Mouse (Mus musculus) heart, embryonic 13.5 days (tissue): ENCODE measurements at regions not wholly inside any gene's neighbourhood (a gene's known extent, or its start where the extent isn't known, plus 50 kb on each side); places are given as distances from the start of the nearest gene placed in this dataset.
A peak's percentile ranks its signal among the peaks of the same experiment; 100 is the strongest.

Experiments
- ATAC-seq: fragments of 200-750 bp; cut with Nextera tagmentation; 2 replicates; pipeline ENCODE4 v1.8.0; 2017; ENCODE audit warnings: moderate TSS enrichment; ENCODE audit not compliant: insufficient number of reproducible peaks, low FRiP score, low TSS enrichment; ENCODE audit errors: extremely low read depth
- H3K27ac ChIP-seq: fragments of 300-500 bp; sonication (generic); replicated peaks from 2 replicates; pipeline ENCODE4 v1.5.1; 2015; ENCODE audit warnings: moderate library complexity, mild to moderate bottlenecking, inconsistent platforms
- H3K27me3 ChIP-seq: fragments of 300-500 bp; sonication (generic); replicated peaks from 2 replicates; pipeline ENCODE4 v1.6.1; 2015; ENCODE audit warnings: mild to moderate bottlenecking, inconsistent platforms
- H3K36me3 ChIP-seq: fragments of 300-500 bp; sonication (generic); 2 replicates; pipeline ENCODE4 v1.6.1; 2015; ENCODE audit warnings: mild to moderate bottlenecking, inconsistent platforms
- H3K4me1 ChIP-seq: fragments of 300-500 bp; sonication (generic); 2 replicates; pipeline ENCODE4 v1.6.1; 2015; ENCODE audit warnings: inconsistent platforms
- H3K4me2 ChIP-seq: fragments of 300-500 bp; sonication (generic); 2 replicates; pipeline ENCODE4 v1.6.1; 2015; ENCODE audit warnings: inconsistent platforms, mild to moderate bottlenecking, moderate library complexity
- H3K4me3 ChIP-seq: fragments of 300-500 bp; sonication (generic); 2 replicates; pipeline ENCODE4 v1.5.1; 2015; ENCODE audit warnings: moderate library complexity, mild to moderate bottlenecking, inconsistent platforms
- H3K9ac ChIP-seq: fragments of 300-500 bp; sonication (generic); 2 replicates; pipeline ENCODE4 v1.6.1; 2015; ENCODE audit warnings: inconsistent platforms, mild to moderate bottlenecking, moderate library complexity
- H3K9me3 ChIP-seq: fragments of 300-500 bp; sonication (generic); 2 replicates; pipeline ENCODE4 v1.6.1; 2016; ENCODE audit warnings: inconsistent platforms
- WGBS: fragments of 180-500 bp; shearing (Covaris S2); methylation state at CpG from one replicate; pipeline ENCODE4 v1.1.7; 2015; ENCODE audit warnings: mixed read lengths; 5-methylcytosine and 5-hydroxymethylcytosine counted together

- H3K4me2 ChIP-seq = no peak overlapping the region
- H3K27me3 ChIP-seq = no peaks in the 10 kb centered on the region
- H3K4me3 ChIP-seq = no peak overlapping the region
- H3K27ac ChIP-seq = peak overlapping the region; percentile 54
- no peaks in the 10 kb centered on the region for H3K36me3 ChIP-seq
- peaks cover 92% of the 10 kb centered on the region for H3K4me1 ChIP-seq
- no peaks in the 10 kb centered on the region for H3K9me3 ChIP-seq
- 38% methylated on average over 7 of the region's 7 CpGs for WGBS
- H3K9ac ChIP-seq = 0 out of 2 replicates have a peak overlapping the region, but pooled peaks have one; percentile 28
- no peak for ATAC-seq
These were observed 277.2 kb downstream of the Cd83 start for GRCm38 (mm10) chr13:44061721-44062300.

GRCm38 (mm10) chr13:44063317-44063716 lies 278.7 kb downstream of the Cd83 start:
- 54% methylated on average over 8 of the region's 8 CpGs for WGBS
- no peak overlapping the region for H3K4me2 ChIP-seq
- H3K4me1 ChIP-seq = peaks cover 91% of the 10 kb centered on the region
- H3K27me3 ChIP-seq = no peaks in the 10 kb centered on the region
- no peaks in the 10 kb centered on the region for H3K9me3 ChIP-seq
- H3K4me3 ChIP-seq = no peak overlapping the region
- peak overlapping the region; percentile 28; the same call in 1 of the 2 replicates for H3K9ac ChIP-seq
- ATAC-seq = no peak
- 0 out of 2 replicates have a peak overlapping the region, but pooled peaks have one; percentile 12 for H3K27ac ChIP-seq
- no peaks in the 10 kb centered on the region for H3K36me3 ChIP-seq

- H3K9me3 ChIP-seq = no peaks in the 10 kb centered on the region
- H3K4me2 ChIP-seq = no peak overlapping the region
- ATAC-seq = no peak
- 40% methylated on average over 3 of the region's 3 CpGs for WGBS
- no peak overlapping the region for H3K9ac ChIP-seq
- H3K4me3 ChIP-seq = no peak overlapping the region
- H3K27me3 ChIP-seq = no peaks in the 10 kb centered on the region
- peak overlapping the region; percentile 89 for H3K27ac ChIP-seq
- no peaks in the 10 kb centered on the region for H3K36me3 ChIP-seq
- H3K4me1 ChIP-seq = peaks cover 84% of the 10 kb centered on the region
These were observed 279.5 kb downstream of the Cd83 start for GRCm38 (mm10) chr13:44064026-44064425.

- peak overlapping the region; percentile 55 for H3K4me2 ChIP-seq
- H3K4me1 ChIP-seq = peaks cover 72% of the 10 kb centered on the region
- no peaks in the 10 kb centered on the region for H3K27me3 ChIP-seq
- 0 out of 2 replicates have a peak, but pooled peaks have one; percentile 20 for ATAC-seq
- 9% methylated on average over 13 of the region's 13 CpGs for WGBS
- H3K27ac ChIP-seq = peak overlapping the region; percentile 89
- H3K36me3 ChIP-seq = no peaks in the 10 kb centered on the region
- no peaks in the 10 kb centered on the region for H3K9me3 ChIP-seq
- no peak overlapping the region; the same call in 1 of the 2 replicates for H3K4me3 ChIP-seq
- peak overlapping the region; percentile 67 for H3K9ac ChIP-seq
These were observed 281.2 kb downstream of the Cd83 start for GRCm38 (mm10) chr13:44065741-44066185.

- H3K36me3 ChIP-seq = no peaks in the 10 kb centered on the region
- no peak for ATAC-seq
- WGBS = 63% methylated on average over 2 of the region's 2 CpGs
- no peak overlapping the region for H3K4me2 ChIP-seq
- no peak overlapping the region for H3K9ac ChIP-seq
- no peak overlapping the region for H3K4me3 ChIP-seq
- peaks cover 58% of the 10 kb centered on the region for H3K4me1 ChIP-seq
- peak overlapping the region; percentile 89; the same call in 1 of the 2 replicates for H3K27ac ChIP-seq
- H3K27me3 ChIP-seq = no peaks in the 10 kb centered on the region
- H3K9me3 ChIP-seq = no peaks in the 10 kb centered on the region
These were observed 282.7 kb downstream of the Cd83 start for GRCm38 (mm10) chr13:44067244-44067643.

GRCm38 (mm10) chr13:44068951-44069350 lies 284.4 kb downstream of the Cd83 start:
- H3K4me1 ChIP-seq = peaks cover 45% of the 10 kb centered on the region
- no peaks in the 10 kb centered on the region for H3K9me3 ChIP-seq
- no peaks in the 10 kb centered on the region for H3K36me3 ChIP-seq
- no peak overlapping the region for H3K9ac ChIP-seq
- ATAC-seq = no peak
- 82% methylated on average over 5 of the region's 5 CpGs for WGBS
- no peak overlapping the region for H3K4me2 ChIP-seq
- no peaks in the 10 kb centered on the region for H3K27me3 ChIP-seq
- no peak overlapping the region for H3K4me3 ChIP-seq
- no peak overlapping the region for H3K27ac ChIP-seq

GRCm38 (mm10) chr13:44073122-44073521 lies 288.5 kb downstream of the Cd83 start:
- Histone ChIP-seq H3K4me1 (peaks cover 17% of the 10 kb centered on the region), H3K9ac (no peak overlapping the region), H3K4me2 (no peak overlapping the region), H3K36me3 (no peaks in the 10 kb centered on the region), H3K27me3 (no peaks in the 10 kb centered on the region), H3K4me3 (no peak overlapping the region), H3K27ac (no peak overlapping the region), H3K9me3 (no peaks in the 10 kb centered on the region)
- 79% methylated on average over 9 of the region's 9 CpGs for WGBS
- ATAC-seq = no peak

GRCm38 (mm10) chr13:44074172-44074571 lies 289.6 kb downstream of the Cd83 start:
- no peak overlapping the region for H3K9ac ChIP-seq
- 63% methylated on average over 9 of the region's 9 CpGs for WGBS
- no peaks in the 10 kb centered on the region for H3K27me3 ChIP-seq

GRCm38 (mm10) chr13:44077022-44077421 lies 292.4 kb downstream of the Cd83 start:
- H3K27ac ChIP-seq = no peak overlapping the region
- ATAC-seq = no peak
- H3K27me3 ChIP-seq = no peaks in the 10 kb centered on the region
- no peak overlapping the region for H3K4me3 ChIP-seq
- H3K4me1 ChIP-seq = peaks cover 17% of the 10 kb centered on the region
- H3K9me3 ChIP-seq = peaks cover 6% of the 10 kb centered on the region; the same call in 1 of the 2 replicates
- no peak overlapping the region for H3K4me2 ChIP-seq
- 82% methylated on average over 10 of the region's 10 CpGs for WGBS
- no peak overlapping the region for H3K9ac ChIP-seq
- H3K36me3 ChIP-seq = no peaks in the 10 kb centered on the region

More at GRCm38 (mm10) chr13:44074172-44074571, 289.6 kb downstream of the Cd83 start:
- no peak for ATAC-seq
- Histone ChIP-seq H3K4me3 (no peak overlapping the region), H3K9me3 (peaks cover 6% of the 10 kb centered on the region; the same call in 1 of the 2 replicates), H3K36me3 (no peaks in the 10 kb centered on the region), H3K27ac (no peak overlapping the region), H3K4me1 (peaks cover 17% of the 10 kb centered on the region), H3K4me2 (no peak overlapping the region)

- Histone ChIP-seq H3K9me3 (no peaks in the 10 kb centered on the region), H3K4me3 (no peak overlapping the region), H3K27ac (peak overlapping the region; percentile 68), H3K4me2 (no peak overlapping the region), H3K27me3 (no peaks in the 10 kb centered on the region), H3K4me1 (peaks cover 25% of the 10 kb centered on the region), H3K36me3 (no peaks in the 10 kb centered on the region), H3K9ac (no peak overlapping the region)
- WGBS = 43% methylated on average over 10 of the region's 10 CpGs
- no peak for ATAC-seq
These were observed 301.3 kb downstream of the Cd83 start for GRCm38 (mm10) chr13:44085621-44086510.

GRCm38 (mm10) chr13:44086801-44087200 lies 302.2 kb downstream of the Cd83 start:
- Histone ChIP-seq H3K4me1 (peaks cover 25% of the 10 kb centered on the region), H3K4me3 (no peak overlapping the region), H3K27ac (no peak overlapping the region), H3K9ac (no peak overlapping the region), H3K36me3 (no peaks in the 10 kb centered on the region), H3K27me3 (no peaks in the 10 kb centered on the region), H3K4me2 (no peak overlapping the region), H3K9me3 (no peaks in the 10 kb centered on the region)
- WGBS = 38% methylated on average over 4 of the region's 4 CpGs
- no peak for ATAC-seq
